8 mouse cellular contexts compared by ENCODE assay signal in the genomic region with DNA sequence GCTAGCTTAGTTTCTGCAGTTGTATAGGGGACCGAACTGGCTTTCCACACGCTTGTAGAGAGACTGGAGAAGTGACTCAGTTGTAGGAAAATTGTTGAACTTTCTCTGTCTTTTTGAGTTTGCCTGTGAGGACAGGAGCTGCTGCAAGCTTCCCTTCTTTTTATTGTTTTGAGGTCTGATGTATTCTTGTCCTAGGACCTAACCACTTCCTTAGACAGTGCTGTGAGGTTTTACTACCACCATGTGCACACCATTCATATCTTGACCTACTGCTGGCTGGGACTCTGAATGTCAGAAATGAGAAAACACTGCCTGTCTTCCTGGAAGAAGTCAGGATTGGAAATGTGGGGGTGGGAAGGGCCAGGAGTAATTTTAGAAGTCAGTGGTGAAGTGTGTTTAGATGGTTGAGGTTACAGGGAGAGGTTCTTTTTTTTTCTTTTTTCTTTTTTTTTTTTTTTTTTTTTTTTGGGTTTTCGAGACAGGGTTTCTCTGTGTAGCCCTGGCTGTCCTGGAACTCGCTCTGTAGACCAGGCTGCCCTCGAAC. TPM values are rescaled to one million over a fixed set of nuclear protein-coding genes. Genes with fewer than 3 reads are reported as not detected.
A peak's percentile ranks its signal among the peaks of the same experiment; 100 is the strongest.
DNase-seq lines count a peak whose midpoint lies in the region; ATAC-seq and TF ChIP-seq lines count a peak whose summit lies in the region.

No protein-coding gene starts in this region.

- H3K4me1 ChIP-seq in heart, embryonic 12.5 days (replicated peaks): peaks cover 29% of the 10 kb centered on the region
- peaks cover 17% of the 10 kb centered on the region for H3K4me1 ChIP-seq in thymus, adult 2 months (replicated peaks; ENCODE audit: control insufficient read depth, insufficient read depth, low read length)
- peaks cover 49% of the 10 kb centered on the region for H3K4me1 ChIP-seq in liver, embryonic 13.5 days (replicated peaks)

- peaks cover 18% of the 10 kb centered on the region for H3K36me3 ChIP-seq in heart, embryonic 12.5 days
- no peaks in the 10 kb centered on the region for H3K36me3 ChIP-seq in thymus, adult 2 months (ENCODE audit: control insufficient read depth, insufficient read depth, low read length)
- peaks cover 24% of the 10 kb centered on the region for H3K36me3 ChIP-seq in liver, embryonic 13.5 days

- no peaks in the 10 kb centered on the region for H3K27me3 ChIP-seq in heart, embryonic 12.5 days (replicated peaks)
- no peaks in the 10 kb centered on the region for H3K27me3 ChIP-seq in thymus, adult 2 months (ENCODE audit: control insufficient read depth, insufficient read depth, low read length)
- no peaks in the 10 kb centered on the region for H3K27me3 ChIP-seq in liver, embryonic 13.5 days

- intact Hi-C loops in heart, postnatal 25 days (cut with DNase I): no loop called here

- ATAC-seq in heart, embryonic 12.5 days (ENCODE audit: insufficient number of reproducible peaks, low FRiP score): no peak
- ATAC-seq in liver, embryonic 13.5 days (ENCODE audit: low read depth): no peak

- no peak for TF ChIP-seq POLR2A in thymus, adult 2 months (IDR thresholded peaks at IDR 0.05; ENCODE audit: control insufficient read depth, extremely low read depth, insufficient read depth, low read length, poor library complexity)

- DNase-seq in heart, postnatal 25 days (ENCODE audit: low spot score): no peak
- DNase-seq in thymus, adult 2 months: no peak
- no peak for DNase-seq in thymus, postnatal 25 days
- DNase-seq in liver, embryonic 13.5 days: no peak
- no peak for DNase-seq in embryo, embryonic 9.5 days (ENCODE audit: extremely low spot score)
- no peak for DNase-seq in spleen, adult 12 weeks (ENCODE audit: low spot score)
- DNase-seq in adrenal gland, adult 18-20 months (ENCODE audit: low spot score in 2 of 2): no peak

- H3K27ac ChIP-seq in heart, embryonic 12.5 days (ENCODE audit: poor library complexity, severe bottlenecking): peak overlapping the region; percentile 54; the same call in 1 of the 2 replicates
- peak overlapping the region; percentile 57 for H3K27ac ChIP-seq in thymus, adult 2 months (ENCODE audit: control insufficient read depth, insufficient read depth, low read length)
- peak overlapping the region; percentile 91 for H3K27ac ChIP-seq in liver, embryonic 13.5 days

- 71% methylated on average over 5 of the region's 5 CpGs for WGBS in heart, embryonic 12.5 days
- WGBS in thymus, adult 2 months: 29% methylated on average over 5 of the region's 5 CpGs
- WGBS in liver, embryonic 13.5 days (ENCODE audit: insufficient replicate concordance): 71% methylated on average over 5 of the region's 5 CpGs

- H3K4me2 ChIP-seq in heart, embryonic 12.5 days: peak overlapping the region; percentile 88
- peak overlapping the region; percentile 88 for H3K4me2 ChIP-seq in liver, embryonic 13.5 days

- H3K9ac ChIP-seq in heart, embryonic 12.5 days: peak overlapping the region; percentile 97; the same call in 1 of the 2 replicates
- peak overlapping the region; percentile 96 for H3K9ac ChIP-seq in liver, embryonic 13.5 days

- no peaks in the 10 kb centered on the region for H3K9me3 ChIP-seq in heart, embryonic 12.5 days (replicated peaks)
- H3K9me3 ChIP-seq in liver, embryonic 13.5 days (replicated peaks): no peaks in the 10 kb centered on the region

- no peak for TF ChIP-seq CTCF in thymus, adult 2 months (IDR thresholded peaks at IDR 0.05; ENCODE audit: borderline replicate concordance, control insufficient read depth, extremely low read depth, insufficient read depth, low read length, poor library complexity)

- no peak overlapping the region; the same call in 1 of the 2 replicates for H3K4me3 ChIP-seq in heart, embryonic 12.5 days
- peak overlapping the region; percentile 7; the same call in 1 of the 2 replicates for H3K4me3 ChIP-seq in thymus, adult 2 months (ENCODE audit: control insufficient read depth, insufficient read depth, low read length)
- peak overlapping the region; percentile 84 for H3K4me3 ChIP-seq in liver, embryonic 13.5 days (replicated peaks)

RNA-seq across cellular contexts. Expression of a gene that starts 8.1 kb away (rescaled TPM):
- 23.3 and 24.4 TPM in 2 replicates for polyA plus RNA-seq in heart, embryonic 12.5 days (2016; fragmentation: Nextera tagmentation; extraction: Ambion mirVana)
- 100 to 1,000 TPM; 112 TPM for total RNA-seq in heart, postnatal 25 days (2021)
- polyA plus RNA-seq in thymus, adult 2 months (2012; rRNA removed): 81.3 and 83.8 TPM in 2 replicates
- 15.0 and 17.5 TPM in 2 replicates for polyA plus RNA-seq in liver, embryonic 13.5 days (2015; fragmentation: Nextera tagmentation; extraction: Ambion mirVana)
- 100 to 1,000 TPM; 206 to 285 TPM for total RNA-seq in adrenal gland, adult 18-20 months (2021)

RNA-seq across cellular contexts. Expression of a gene that starts 46.4 kb away (rescaled TPM):
- polyA plus RNA-seq in heart, embryonic 12.5 days (2016; fragmentation: Nextera tagmentation; extraction: Ambion mirVana): 0.64 TPM in 1 of 2 replicates, not detected in the other
- not detected for total RNA-seq in heart, postnatal 25 days (2021)
- polyA plus RNA-seq in thymus, adult 2 months (2012; rRNA removed): 1.5 and 1.7 TPM in 2 replicates
- not detected in 2 replicates for polyA plus RNA-seq in liver, embryonic 13.5 days (2015; fragmentation: Nextera tagmentation; extraction: Ambion mirVana)
- total RNA-seq in adrenal gland, adult 18-20 months (2021): not detected

RNA-seq across cellular contexts. Expression of a gene that starts 46.5 kb away (rescaled TPM):
- polyA plus RNA-seq in heart, embryonic 12.5 days (2016; fragmentation: Nextera tagmentation; extraction: Ambion mirVana): 0.78 and 0.82 TPM in 2 replicates
- 1 to 10 TPM; 3.0 to 3.1 TPM for total RNA-seq in heart, postnatal 25 days (2021)
- polyA plus RNA-seq in thymus, adult 2 months (2012; rRNA removed): 10.6 and 10.8 TPM in 2 replicates
- 1.9 and 2.1 TPM in 2 replicates for polyA plus RNA-seq in liver, embryonic 13.5 days (2015; fragmentation: Nextera tagmentation; extraction: Ambion mirVana)
- 1 to 10 TPM; 3.8 TPM for total RNA-seq in adrenal gland, adult 18-20 months (2021)

RNA-seq across cellular contexts. Expression of a gene that starts 56.1 kb away (rescaled TPM):
- 18.9 and 20.5 TPM in 2 replicates for polyA plus RNA-seq in heart, embryonic 12.5 days (2016; fragmentation: Nextera tagmentation; extraction: Ambion mirVana)
- total RNA-seq in heart, postnatal 25 days (2021): 10 to 100 TPM; 23.9 to 26.0 TPM
- polyA plus RNA-seq in thymus, adult 2 months (2012; rRNA removed): 70.7 and 71.7 TPM in 2 replicates
- polyA plus RNA-seq in liver, embryonic 13.5 days (2015; fragmentation: Nextera tagmentation; extraction: Ambion mirVana): 26.8 and 28.9 TPM in 2 replicates
- 10 to 100 TPM; 30.1 to 33.9 TPM for total RNA-seq in adrenal gland, adult 18-20 months (2021)
